Mouse (Mus musculus) midbrain, embryonic 10.5 days (tissue): ENCODE measurements at regions not wholly inside any gene's neighbourhood (a gene's known extent, or its start where the extent isn't known, plus 50 kb on each side); places are given as distances from the start of the nearest gene placed in this dataset.

Experiments
- DNase-seq: peaks from one replicate; pipeline ENCODE4 v3.0.0-alpha.2; 2017; ENCODE audit warnings: low spot score
- H3K27ac ChIP-seq: fragments of 300-500 bp; sonication (generic); replicated peaks from 2 replicates; pipeline ENCODE4 v1.5.1; 2016; ENCODE audit warnings: mild to moderate bottlenecking
- H3K27me3 ChIP-seq: fragments of 300-500 bp; sonication (generic); 2 replicates; pipeline ENCODE4 v1.6.1; 2016; ENCODE audit warnings: low read depth, mild to moderate bottlenecking; ENCODE audit not compliant: poor library complexity, severe bottlenecking
- H3K36me3 ChIP-seq: fragments of 300-500 bp; sonication (generic); 2 replicates; pipeline ENCODE4 v1.6.1; 2016; ENCODE audit warnings: mild to moderate bottlenecking, moderate library complexity
- H3K4me1 ChIP-seq: fragments of 300-500 bp; sonication (generic); 2 replicates; pipeline ENCODE4 v1.6.1; 2016
- H3K4me3 ChIP-seq: fragments of 300-500 bp; sonication (generic); 2 replicates; pipeline ENCODE4 v1.5.1; 2016; ENCODE audit warnings: mild to moderate bottlenecking, moderate library complexity
- H3K9me3 ChIP-seq: fragments of 300-500 bp; sonication (generic); replicated peaks from 2 replicates; pipeline ENCODE4 v1.6.1; 2016; ENCODE audit warnings: mild to moderate bottlenecking
- WGBS: fragments of 180-500 bp; shearing (Covaris S2); methylation state at CpG from one replicate; pipeline ENCODE4 v1.1.7; 2016; 5-methylcytosine and 5-hydroxymethylcytosine counted together

DNA sequence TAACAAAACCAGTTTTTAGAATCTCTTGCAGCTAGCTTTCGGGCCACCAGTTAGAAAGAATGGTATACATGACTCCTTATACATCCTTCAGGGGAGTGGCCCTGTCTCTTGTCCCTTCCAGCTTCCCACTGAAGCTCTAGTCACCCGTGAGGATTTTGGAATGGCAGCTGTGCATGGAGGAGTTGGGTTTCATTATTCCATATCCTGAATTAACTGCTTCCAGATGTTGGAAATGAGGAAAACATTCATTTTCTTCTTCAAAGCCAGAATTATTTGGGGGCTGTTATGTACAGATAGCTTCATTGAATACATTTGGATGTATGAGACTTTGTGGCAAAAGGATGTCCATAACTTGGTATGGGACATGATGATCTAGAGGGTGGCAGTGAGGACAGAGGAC lies 181.3 kb upstream of the Irx3 start:
- Histone ChIP-seq H3K27me3 (peaks cover 13% of the 10 kb centered on the region), H3K36me3 (no peaks in the 10 kb centered on the region), H3K4me3 (no peak overlapping the region), H3K27ac (no peak overlapping the region), H3K4me1 (peaks cover 4% of the 10 kb centered on the region; the same call in 1 of the 2 replicates), H3K9me3 (peaks cover 14% of the 10 kb centered on the region; the same call in 1 of the 2 replicates)
- DNase-seq = no peak
- WGBS = 90% methylated on average over 2 of the region's 2 CpGs

DNA sequence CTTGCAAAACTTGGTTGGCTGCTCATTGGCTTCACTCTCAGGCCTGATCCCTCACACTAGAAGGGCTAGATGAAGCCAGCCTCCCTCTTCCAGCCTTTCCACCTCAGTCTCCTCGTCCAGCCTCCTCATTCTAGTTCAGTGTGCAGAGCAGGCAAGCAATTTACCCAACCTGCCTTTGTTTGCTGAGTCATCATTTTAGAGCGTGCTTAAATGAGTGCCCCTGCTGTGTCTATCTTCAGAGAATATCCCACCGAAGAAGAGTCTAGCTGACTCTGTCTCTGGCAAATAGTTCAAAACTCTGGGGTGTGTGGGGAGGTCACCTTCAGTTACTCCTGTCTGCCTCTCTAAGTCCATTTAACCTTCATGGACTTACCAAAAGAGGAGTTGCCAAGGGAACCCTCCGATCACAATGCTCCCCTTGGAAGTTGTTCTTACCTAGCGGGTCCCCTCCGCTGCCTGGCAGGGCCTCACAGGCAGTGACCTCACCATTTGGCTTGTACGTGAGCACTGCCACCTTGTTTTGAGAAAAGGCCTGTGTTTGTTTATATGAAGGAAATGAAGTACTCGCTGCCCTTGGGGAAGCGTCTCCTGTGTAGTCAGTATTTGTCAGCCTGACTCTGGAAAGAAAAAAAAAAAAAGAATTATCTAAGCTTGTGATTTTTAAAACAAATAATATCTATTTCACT lies 175.2 kb upstream of the Irx3 start:
- peak overlapping the region; percentile 17; the same call in 1 of the 2 replicates for H3K27ac ChIP-seq
- 75% methylated on average over 9 of the region's 9 CpGs for WGBS
- peaks cover 34% of the 10 kb centered on the region for H3K4me1 ChIP-seq
- no peaks in the 10 kb centered on the region for H3K36me3 ChIP-seq
- H3K9me3 ChIP-seq = peaks cover 6% of the 10 kb centered on the region; the same call in 1 of the 2 replicates
- H3K4me3 ChIP-seq = no peak overlapping the region
- peaks cover 14% of the 10 kb centered on the region for H3K27me3 ChIP-seq
- no peak for DNase-seq

DNA sequence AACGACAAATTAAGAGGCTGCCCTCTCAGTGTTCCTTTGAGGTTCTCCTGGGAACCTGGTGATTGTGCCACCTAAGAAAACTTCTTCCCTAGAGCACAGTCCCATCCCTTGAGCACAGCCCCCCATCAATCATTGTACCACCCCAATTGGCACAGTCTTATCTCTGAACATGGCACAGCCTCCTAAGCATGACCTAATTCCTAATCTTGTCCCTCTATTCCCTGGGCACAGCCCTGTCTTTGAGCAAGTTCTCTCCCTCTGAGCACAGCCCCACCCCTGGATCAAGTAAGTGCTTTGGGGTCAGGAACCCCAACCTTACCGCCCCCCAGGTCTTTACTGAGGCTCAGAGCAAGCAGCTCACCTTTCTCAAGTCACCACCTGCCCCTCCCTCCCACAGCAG lies 173.6 kb upstream of the Irx3 start:
- Histone ChIP-seq H3K27me3 (peaks cover 14% of the 10 kb centered on the region), H3K27ac (0 out of 2 replicates have a peak overlapping the region, but pooled peaks have one; percentile 46)
- WGBS = 86% methylated on average over 2 of the region's 2 CpGs

GRCm38 (mm10) chr8:91974636-91975035 lies 172.8 kb upstream of the Irx3 start:
- WGBS = 95% methylated on average over 3 of the region's 3 CpGs
- Histone ChIP-seq H3K36me3 (no peaks in the 10 kb centered on the region), H3K27me3 (peaks cover 14% of the 10 kb centered on the region), H3K4me1 (peaks cover 38% of the 10 kb centered on the region), H3K4me3 (no peak overlapping the region), H3K9me3 (no peaks in the 10 kb centered on the region), H3K27ac (no peak overlapping the region)
- DNase-seq = no peak

More for the DNA sequence above, 173.6 kb upstream of the Irx3 start:
- no peaks in the 10 kb centered on the region for H3K36me3 ChIP-seq
- H3K4me3 ChIP-seq = no peak overlapping the region
- no peaks in the 10 kb centered on the region for H3K9me3 ChIP-seq
- peaks cover 34% of the 10 kb centered on the region for H3K4me1 ChIP-seq
- DNase-seq = no peak

- H3K4me3 ChIP-seq = no peak overlapping the region
- no peak for DNase-seq
- H3K27ac ChIP-seq = peak overlapping the region; percentile 30; the same call in 1 of the 2 replicates
- WGBS = 86% methylated on average over 18 of the region's 18 CpGs
- peaks cover 38% of the 10 kb centered on the region for H3K4me1 ChIP-seq
- peaks cover 14% of the 10 kb centered on the region for H3K27me3 ChIP-seq
- H3K36me3 ChIP-seq = no peaks in the 10 kb centered on the region
- no peaks in the 10 kb centered on the region for H3K9me3 ChIP-seq
Measured at GRCm38 (mm10) chr8:91973951-91974439, 172.1 kb upstream of the Irx3 start.

- Histone ChIP-seq H3K27me3 (peaks cover 5% of the 10 kb centered on the region; the same call in 1 of the 2 replicates), H3K27ac (peak overlapping the region; percentile 46; the same call in 1 of the 2 replicates), H3K4me3 (no peak overlapping the region), H3K36me3 (no peaks in the 10 kb centered on the region), H3K4me1 (peaks cover 26% of the 10 kb centered on the region), H3K9me3 (no peaks in the 10 kb centered on the region)
- WGBS = 84% methylated on average over 16 of the region's 16 CpGs
- DNase-seq = no peak
Measured at GRCm38 (mm10) chr8:91967407-91967806, 165.5 kb upstream of the Irx3 start.

GRCm38 (mm10) chr8:91966891-91967370 lies 165.1 kb upstream of the Irx3 start:
- H3K4me1 ChIP-seq = peaks cover 26% of the 10 kb centered on the region
- no peaks in the 10 kb centered on the region for H3K9me3 ChIP-seq
- no peak overlapping the region for H3K4me3 ChIP-seq
- 66% methylated on average over 19 of the region's 19 CpGs for WGBS
- H3K27me3 ChIP-seq = peaks cover 5% of the 10 kb centered on the region; the same call in 1 of the 2 replicates
- peak; percentile 37 for DNase-seq
- peak overlapping the region; percentile 43; the same call in 1 of the 2 replicates for H3K27ac ChIP-seq
- H3K36me3 ChIP-seq = no peaks in the 10 kb centered on the region

- H3K4me1 ChIP-seq = 0 out of 2 replicates have a peak, but pooled peaks cover 3% of the 10 kb centered on the region
- no peak overlapping the region for H3K27ac ChIP-seq
- no peaks in the 10 kb centered on the region for H3K9me3 ChIP-seq
- H3K36me3 ChIP-seq = no peaks in the 10 kb centered on the region
- no peaks in the 10 kb centered on the region for H3K27me3 ChIP-seq
- DNase-seq = no peak
- WGBS = 84% methylated on average over 5 of the region's 5 CpGs
- no peak overlapping the region for H3K4me3 ChIP-seq
Measured at GRCm38 (mm10) chr8:91961696-91962095, 159.8 kb upstream of the Irx3 start.

DNA sequence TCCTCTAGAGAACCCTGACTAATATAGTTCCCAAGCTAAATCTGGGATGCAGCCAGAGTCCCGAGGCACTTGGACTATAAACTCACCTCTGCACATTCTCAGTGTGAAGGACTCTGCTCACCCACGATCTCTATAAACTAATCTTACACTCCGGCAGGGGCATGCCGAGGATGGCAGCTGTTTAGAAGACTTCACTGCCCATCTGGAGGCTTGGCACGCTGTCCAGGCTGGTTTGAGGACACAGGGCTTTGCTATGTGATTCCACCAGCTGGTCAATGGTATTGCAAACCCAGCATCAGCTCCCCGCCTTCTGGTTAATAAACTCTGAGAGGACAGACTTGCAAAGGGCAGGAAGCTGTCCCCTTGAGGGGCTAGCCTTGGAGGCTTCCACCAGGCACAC lies 153.3 kb upstream of the Irx3 start:
- Histone ChIP-seq H3K27ac (no peak overlapping the region), H3K9me3 (no peaks in the 10 kb centered on the region), H3K36me3 (no peaks in the 10 kb centered on the region), H3K4me1 (0 out of 2 replicates have a peak, but pooled peaks cover 3% of the 10 kb centered on the region), H3K27me3 (peaks cover 19% of the 10 kb centered on the region), H3K4me3 (no peak overlapping the region)
- no peak for DNase-seq
- 92% methylated on average over 6 of the region's 6 CpGs for WGBS

GRCm38 (mm10) chr8:91952981-91953380 lies 151.1 kb upstream of the Irx3 start:
- no peak overlapping the region for H3K4me3 ChIP-seq
- no peaks in the 10 kb centered on the region for H3K9me3 ChIP-seq
- H3K4me1 ChIP-seq = peaks cover 12% of the 10 kb centered on the region
- no peak overlapping the region for H3K27ac ChIP-seq
- 86% methylated on average over 4 of the region's 4 CpGs for WGBS
- H3K27me3 ChIP-seq = peaks cover 19% of the 10 kb centered on the region
- no peak for DNase-seq
- no peaks in the 10 kb centered on the region for H3K36me3 ChIP-seq

GRCm38 (mm10) chr8:91949110-91949509 lies 147.2 kb upstream of the Irx3 start:
- no peaks in the 10 kb centered on the region for H3K9me3 ChIP-seq
- no peak for DNase-seq
- no peak overlapping the region for H3K27ac ChIP-seq
- H3K4me1 ChIP-seq = peaks cover 13% of the 10 kb centered on the region
- H3K36me3 ChIP-seq = no peaks in the 10 kb centered on the region
- WGBS = 77% methylated on average over 9 of the region's 9 CpGs
- peaks cover 9% of the 10 kb centered on the region; the same call in 1 of the 2 replicates for H3K27me3 ChIP-seq
- H3K4me3 ChIP-seq = no peak overlapping the region

DNA sequence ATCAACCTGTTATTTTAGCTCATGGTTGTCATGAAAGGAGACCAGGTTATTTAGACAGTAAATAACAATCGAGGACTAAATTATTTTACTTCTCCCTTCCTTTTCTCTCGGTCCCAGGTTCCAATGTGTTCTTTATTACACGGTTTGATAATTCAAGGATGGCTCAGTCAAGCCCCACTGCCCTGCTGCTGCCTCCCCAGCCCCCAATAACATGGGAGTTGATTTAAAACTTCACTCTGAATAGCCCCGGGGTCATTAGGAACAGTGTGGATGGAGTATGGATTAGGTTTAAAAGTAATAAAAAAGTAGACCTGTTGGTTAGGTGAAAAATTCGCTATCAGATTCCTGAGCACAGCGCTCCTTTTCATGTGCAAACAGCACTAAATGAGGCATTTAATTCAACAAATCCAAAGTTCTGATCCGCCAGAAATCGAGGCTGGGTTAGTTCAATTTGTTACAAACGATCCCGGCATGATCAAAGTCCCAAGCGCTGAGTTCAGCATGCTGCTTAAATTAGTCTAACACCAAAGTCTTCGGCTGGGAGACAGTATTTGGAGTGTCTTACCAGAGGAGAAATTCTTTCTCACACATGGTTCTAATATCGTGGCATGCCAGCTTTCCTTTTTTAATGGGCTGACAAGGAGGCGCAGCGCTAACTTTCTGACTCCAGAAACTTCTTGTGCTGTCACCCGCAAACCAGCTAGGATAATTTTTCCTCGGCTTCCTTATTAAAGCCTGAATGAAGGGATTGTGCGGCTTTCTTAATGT lies 146.5 kb upstream of the Irx3 start:
- no peaks in the 10 kb centered on the region for H3K9me3 ChIP-seq
- no peaks in the 10 kb centered on the region for H3K36me3 ChIP-seq
- peaks cover 11% of the 10 kb centered on the region for H3K4me1 ChIP-seq
- no peak overlapping the region for H3K4me3 ChIP-seq
- no peak for DNase-seq
- WGBS = 67% methylated on average over 18 of the region's 18 CpGs
- no peak overlapping the region for H3K27ac ChIP-seq
- peaks cover 9% of the 10 kb centered on the region; the same call in 1 of the 2 replicates for H3K27me3 ChIP-seq
